Mouse (Mus musculus): Measurements from ENCODE around the gene Gpn1.

- TF ChIP-seq POLR2A (IDR thresholded peaks at IDR 0.05; ENCODE audit: borderline replicate concordance, low read depth, low read length) (no peak), CTCF (IDR thresholded peaks at IDR 0.05; ENCODE audit: low read depth, low read length) (no peak)
Observed at GRCm38 (mm10) chr5:31526354-31527116, 32.0 kb downstream of the Gpn1 start, which contains the start of gene Slc4a1ap.

Measured in bone marrow macrophage, adult 2 months (primary cell).